Mouse (Mus musculus) hematopoietic stem cell, adult 5-6 weeks (primary cell): ENCODE measurements at regions not wholly inside any gene's neighbourhood (a gene's known extent, or its start where the extent isn't known, plus 50 kb on each side); places are given as distances from the start of the nearest gene placed in this dataset.
A peak's percentile ranks its signal among the peaks of the same experiment; 100 is the strongest.
"Not testable (repeated sequence)": the region's sequence is repeated elsewhere in the genome, so short reads cannot be mapped to it uniquely, and the experiment has no call there.

ENCODE experiments used
- ATAC-seq, 2 experiments: fragments of 125-278 bp in 1 of 2; replicated peaks in 1 of 2; 2 replicates each; pipeline ENCODE4 v1.8.0; 2016 to 2017; ENCODE audit warnings: inconsistent platforms in 2 of 2, mild to moderate bottlenecking in 2 of 2, moderate number of reproducible peaks in 2 of 2, low read depth in 1 of 2, moderate TSS enrichment in 1 of 2; ENCODE audit not compliant: low FRiP score in 2 of 2, poor library complexity in 2 of 2, severe bottlenecking in 2 of 2, insufficient read depth in 1 of 2, low TSS enrichment in 1 of 2

GRCm38 (mm10) chr1:177501288-177501687, 59.1 kb downstream of the Zbtb18 start:
- no peak for ATAC-seq

GRCm38 (mm10) chr1:177503946-177504345, 61.8 kb downstream of the Zbtb18 start:
- no peak for ATAC-seq

- ATAC-seq: no peak
These were observed 62.6 kb downstream of the Zbtb18 start for GRCm38 (mm10) chr1:177504743-177505142.

- ATAC-seq: not testable (repeated sequence)
These were observed 65.2 kb downstream of the Zbtb18 start for GRCm38 (mm10) chr1:177507398-177507797.

- no peak for ATAC-seq
These were observed 67.6 kb downstream of the Zbtb18 start for GRCm38 (mm10) chr1:177509786-177510185.

- no peak for ATAC-seq
These were observed 70.0 kb downstream of the Zbtb18 start for GRCm38 (mm10) chr1:177512116-177512515.

- ATAC-seq: no peak
These were observed 75.9 kb downstream of the Zbtb18 start for GRCm38 (mm10) chr1:177517934-177518610.

GRCm38 (mm10) chr1:177518897-177519513, 76.9 kb downstream of the Zbtb18 start:
- no peak for ATAC-seq

GRCm38 (mm10) chr1:177521110-177521509, 79.0 kb downstream of the Zbtb18 start:
- no peak for ATAC-seq

GRCm38 (mm10) chr1:177525141-177525540, 83.0 kb downstream of the Zbtb18 start:
- no peak for ATAC-seq

GRCm38 (mm10) chr1:177531791-177532190, 89.6 kb downstream of the Zbtb18 start:
- peak; percentile 33 to 47; a peak in 3 of 4 replicates for ATAC-seq

GRCm38 (mm10) chr1:177532656-177533055, 90.5 kb downstream of the Zbtb18 start:
- peak; percentile 81 to 88 for ATAC-seq

- no peak for ATAC-seq
These were observed 91.2 kb downstream of the Zbtb18 start for GRCm38 (mm10) chr1:177533332-177533731.

GRCm38 (mm10) chr1:177545031-177545735, 103.0 kb downstream of the Zbtb18 start:
- no peak for ATAC-seq

- no peak for ATAC-seq
These were observed 105.6 kb downstream of the Zbtb18 start for GRCm38 (mm10) chr1:177547716-177548115.

GRCm38 (mm10) chr1:177555471-177556291, 113.5 kb downstream of the Zbtb18 start:
- peak; percentile 39 to 62; a peak in 3 of 4 replicates for ATAC-seq

- ATAC-seq: no peak
These were observed 115.3 kb downstream of the Zbtb18 start for GRCm38 (mm10) chr1:177557432-177557831.

- no peak for ATAC-seq
These were observed 115.7 kb downstream of the Zbtb18 start for GRCm38 (mm10) chr1:177557856-177558255.
